Mouse (Mus musculus) lung, embryonic 14.5 days (tissue): ENCODE data around the gene Ppp1ca. TPM values are rescaled to one million over a fixed set of nuclear protein-coding genes. Genes with fewer than 3 reads are reported as not detected.

Source experiments
- ATAC-seq: fragments of 200-750 bp; cut with Nextera tagmentation; 2 replicates; pipeline ENCODE4 v1.8.0; 2017; ENCODE audit warnings: mild to moderate bottlenecking, moderate TSS enrichment, moderate library complexity; ENCODE audit not compliant: insufficient read depth
- DNase-seq: peaks from one replicate; pipeline ENCODE4 v3.0.0-alpha.2; 2015
- H3K27ac ChIP-seq: fragments of 300-500 bp; sonication (generic); 2 replicates; pipeline ENCODE4 v1.5.1; 2014; ENCODE audit warnings: low read depth, mild to moderate bottlenecking, moderate library complexity
- H3K27me3 ChIP-seq: fragments of 300-500 bp; sonication (generic); 2 replicates; pipeline ENCODE4 v1.6.1; 2014; ENCODE audit warnings: low read length, control low read depth; ENCODE audit not compliant: insufficient read depth
- H3K36me3 ChIP-seq: fragments of 300-500 bp; sonication (generic); 2 replicates; pipeline ENCODE4 v1.6.1; 2014; ENCODE audit warnings: control low read depth; ENCODE audit not compliant: insufficient read depth
- H3K4me1 ChIP-seq: fragments of 300-500 bp; sonication (generic); 2 replicates; pipeline ENCODE4 v1.6.1; 2014; ENCODE audit warnings: antibody characterized with exemption, control low read depth; ENCODE audit not compliant: insufficient read depth
- H3K4me2 ChIP-seq: fragments of 300-500 bp; sonication (generic); 2 replicates; pipeline ENCODE4 v1.6.1; 2014; ENCODE audit warnings: mild to moderate bottlenecking
- H3K4me3 ChIP-seq: fragments of 300-500 bp; sonication (generic); 2 replicates; pipeline ENCODE4 v1.5.1; 2014; ENCODE audit warnings: low read depth, low read length
- H3K9ac ChIP-seq: fragments of 300-500 bp; sonication (generic); 2 replicates; pipeline ENCODE4 v1.6.1; 2014
- H3K9me3 ChIP-seq: fragments of 300-500 bp; sonication (generic); 2 replicates; pipeline ENCODE4 v1.6.1; 2016; ENCODE audit warnings: low read depth, low read length, control low read depth
- CTCF ChIP-seq: IDR thresholded peaks from 2 replicates; pipeline ENCODE4 v1.5.1; 2016; ENCODE audit warnings: antibody characterized with exemption, low read depth
- WGBS: fragments of 180-500 bp; shearing (Covaris S2); extraction: QIAGEN DNeasy Blood & Tissue Kit; methylation state at CpG from one replicate; pipeline ENCODE4 v1.1.7; 2014; 5-methylcytosine and 5-hydroxymethylcytosine counted together
- polyA plus RNA-seq: library from polyadenylated mRNA; unstranded; fragments of >200 nt; fragmentation: Nextera tagmentation; extraction: Ambion mirVana; gene quantifications from 2 replicates; pipeline ENCODE4 v1.2.1, GENCODE M21; 2014

Ppp1ca gene
- polyA plus RNA-seq, 1 experiment from 2014 or later: 994 TPM

- H3K4me3 ChIP-seq: no peak overlapping the region
- no peak for TF ChIP-seq CTCF
- no peak overlapping the region for H3K9ac ChIP-seq
- ATAC-seq: no peak
- H3K9me3 ChIP-seq: no peaks in the 10 kb centered on the region
- no peak overlapping the region for H3K4me2 ChIP-seq
- H3K27ac ChIP-seq: no peak overlapping the region
- no peak for DNase-seq
- H3K4me1 ChIP-seq: no peaks in the 10 kb centered on the region
- peaks cover 52% of the 10 kb centered on the region for H3K36me3 ChIP-seq
- H3K27me3 ChIP-seq: no peaks in the 10 kb centered on the region
- 75% methylated on average over 6 of the region's 6 CpGs for WGBS
Measured at GRCm38 (mm10) chr19:4155223-4156072, 36.4 kb upstream of the Ppp1ca start.

- 70% methylated on average over 20 of the region's 20 CpGs for WGBS
- Histone ChIP-seq H3K4me2 (no peak overlapping the region), H3K9ac (no peak overlapping the region), H3K36me3 (peaks cover 51% of the 10 kb centered on the region), H3K9me3 (no peaks in the 10 kb centered on the region), H3K27me3 (no peaks in the 10 kb centered on the region), H3K4me1 (no peaks in the 10 kb centered on the region), H3K4me3 (no peak overlapping the region), H3K27ac (no peak overlapping the region)
- ATAC-seq (no peak), DNase-seq (no peak)
- TF ChIP-seq CTCF: no peak
Measured at GRCm38 (mm10) chr19:4156073-4156579, 35.7 kb upstream of the Ppp1ca start.

GRCm38 (mm10) chr19:4156771-4157170 is 35.1 kb upstream of the Ppp1ca start:
- Histone ChIP-seq H3K27ac (no peak overlapping the region), H3K4me1 (no peaks in the 10 kb centered on the region), H3K9ac (no peak overlapping the region), H3K4me2 (no peak overlapping the region), H3K9me3 (no peaks in the 10 kb centered on the region), H3K36me3 (peaks cover 52% of the 10 kb centered on the region), H3K4me3 (no peak overlapping the region), H3K27me3 (no peaks in the 10 kb centered on the region)
- DNase-seq (no peak), ATAC-seq (no peak)
- 91% methylated on average over 12 of the region's 12 CpGs for WGBS
- no peak for TF ChIP-seq CTCF

DNA sequence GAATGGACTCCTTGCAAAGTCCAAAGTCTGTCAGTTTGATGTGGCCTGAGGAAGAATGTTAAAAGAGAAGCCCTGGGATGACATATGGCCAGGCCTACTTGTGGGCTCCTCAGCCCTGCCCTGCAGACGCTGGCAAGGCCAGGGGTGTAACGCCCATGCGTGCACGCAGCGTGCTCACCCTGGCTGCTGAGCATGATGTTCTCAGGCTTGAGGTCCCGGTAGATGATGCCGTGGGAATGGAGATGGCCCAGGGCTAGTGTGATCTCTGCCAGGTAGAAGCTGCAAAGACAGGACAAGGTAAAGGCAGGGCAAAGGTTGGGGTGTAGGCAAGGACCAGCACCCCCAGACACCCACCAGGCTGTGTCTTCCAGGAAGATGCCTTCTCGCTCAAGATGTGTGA is 32.8 kb upstream of the Ppp1ca start:
- Histone ChIP-seq H3K36me3 (peaks cover 42% of the 10 kb centered on the region), H3K27ac (no peak overlapping the region), H3K9ac (no peak overlapping the region), H3K4me1 (peaks cover 5% of the 10 kb centered on the region; the same call in 1 of the 2 replicates), H3K27me3 (no peaks in the 10 kb centered on the region), H3K9me3 (no peaks in the 10 kb centered on the region), H3K4me2 (no peak overlapping the region), H3K4me3 (no peak overlapping the region)
- ATAC-seq: no peak
- 95% methylated on average over 8 of the region's 8 CpGs for WGBS
- no peak for DNase-seq
- TF ChIP-seq CTCF: no peak

GRCm38 (mm10) chr19:4162646-4163542 is 29.0 kb upstream of the Ppp1ca start, which contains the start of gene Rps6kb2:
Rps6kb2 (minus strand) TSS chr19:4163354.
- Histone ChIP-seq H3K36me3 (peaks cover 34% of the 10 kb centered on the region), H3K4me3 (peak within 1 kb of the TSS; percentile 75), H3K4me1 (peaks cover 5% of the 10 kb centered on the region; the same call in 1 of the 2 replicates), H3K9ac (peak within 1 kb of the TSS; percentile 62), H3K27me3 (no peaks in the 10 kb centered on the region), H3K4me2 (peak within 1 kb of the TSS; percentile 82), H3K9me3 (no peaks in the 10 kb centered on the region), H3K27ac (peak within 1 kb of the TSS; percentile 71)
- peak; percentile 99 for DNase-seq
- ATAC-seq: peak; percentile 90
- TF ChIP-seq CTCF: no peak
- WGBS: 6% methylated on average over 40 of the region's 42 CpGs

DNA sequence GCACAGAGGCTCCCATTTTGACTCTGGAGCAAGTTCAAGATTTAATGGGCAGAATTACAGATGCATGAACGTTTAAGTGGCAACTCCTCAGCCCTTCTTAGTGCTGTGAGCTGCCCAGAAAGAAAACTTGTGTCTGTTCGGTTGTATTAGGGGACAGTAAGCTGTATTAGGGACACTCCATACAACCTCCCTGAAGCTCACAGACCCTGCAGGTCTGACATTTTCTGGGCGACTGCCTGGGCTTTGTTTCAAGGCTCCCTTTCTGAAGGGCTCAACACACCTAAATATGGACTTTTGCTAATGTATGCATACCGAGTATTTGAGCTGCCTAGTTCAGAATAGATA is 28.4 kb upstream of the Ppp1ca start:
- DNase-seq: no peak
- peak overlapping the region; percentile 71 for H3K27ac ChIP-seq
- no peaks in the 10 kb centered on the region for H3K9me3 ChIP-seq
- peak overlapping the region; percentile 82 for H3K4me2 ChIP-seq
- no peak for TF ChIP-seq CTCF
- peaks cover 5% of the 10 kb centered on the region; the same call in 1 of the 2 replicates for H3K4me1 ChIP-seq
- peak overlapping the region; percentile 75 for H3K4me3 ChIP-seq
- WGBS: 32% methylated on average over 4 of the region's 4 CpGs
- H3K9ac ChIP-seq: peak overlapping the region; percentile 62
- H3K27me3 ChIP-seq: no peaks in the 10 kb centered on the region
- H3K36me3 ChIP-seq: peaks cover 28% of the 10 kb centered on the region
- ATAC-seq: no peak
